Mouse (Mus musculus): ENCODE results near the gene Hbq1a.

DNA sequence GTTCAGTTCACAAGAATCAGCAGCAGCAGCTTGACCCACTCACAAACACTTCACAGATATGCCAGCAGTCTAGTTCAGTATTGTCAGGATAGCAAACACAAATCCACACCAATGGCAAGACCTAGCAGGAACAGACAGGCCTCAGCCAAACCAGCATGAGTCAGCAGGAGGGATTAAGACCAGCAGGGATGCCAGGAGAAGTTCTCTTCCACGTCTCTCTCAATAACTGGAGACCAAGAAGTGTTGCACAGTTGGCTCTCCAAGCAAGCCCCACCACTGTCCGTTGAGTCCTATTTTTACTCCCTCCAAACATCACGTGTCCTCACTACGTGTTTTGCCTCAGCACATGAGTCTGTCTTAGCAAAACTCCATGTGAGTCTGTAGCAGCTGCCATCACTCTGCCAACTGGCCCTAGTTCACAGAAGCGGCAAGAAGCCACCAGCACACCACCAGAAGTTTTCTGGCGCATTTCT, 36.6 kb downstream of the Hbq1a start:
- no peak for TF ChIP-seq FLI1 (IDR thresholded peaks at IDR 0.05; ENCODE audit: low read length)
- no peak for TF ChIP-seq GATA1 (IDR thresholded peaks at IDR 0.05; ENCODE audit: borderline replicate concordance, low read length)
